Mouse (Mus musculus): ENCODE data around the gene Ttc39d. TPM values are rescaled to one million over a fixed set of nuclear protein-coding genes. Genes with fewer than 3 reads are reported as not detected.
"Not testable (repeated sequence)": the region's sequence is repeated elsewhere in the genome, so short reads cannot be mapped to it uniquely, and the experiment has no call there.

Gene Ttc39d
- total RNA-seq, 2 experiments from 2014 or later = not detected

DNA sequence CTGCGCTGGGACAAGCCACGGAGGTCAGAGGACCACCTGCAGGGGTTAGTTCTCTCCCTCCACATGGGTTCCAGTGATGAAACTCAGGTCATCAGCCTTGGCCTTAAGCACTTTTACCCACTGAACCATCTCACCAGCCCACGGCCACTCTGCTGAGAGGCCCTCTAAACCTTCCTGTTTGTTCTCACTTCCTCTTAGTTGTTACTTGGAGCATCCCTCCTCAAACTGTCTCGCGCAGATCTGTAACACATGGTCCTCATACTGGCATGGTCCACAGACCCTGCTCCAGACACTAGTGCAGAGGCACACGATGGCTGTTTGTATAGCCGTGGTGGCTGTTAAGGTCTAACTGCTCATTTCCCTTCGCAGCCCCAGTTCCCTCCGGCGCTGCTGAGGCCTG, 23.6 kb upstream of the Ttc39d start:
- no peak for DNase-seq (ENCODE audit: low spot score)
- intact Hi-C loops (cut with DNase I) = loop anchor here (5.0 kb wide), 1 partner anchor 321 kb away; no protein-coding TSS in a partner anchor

DNA sequence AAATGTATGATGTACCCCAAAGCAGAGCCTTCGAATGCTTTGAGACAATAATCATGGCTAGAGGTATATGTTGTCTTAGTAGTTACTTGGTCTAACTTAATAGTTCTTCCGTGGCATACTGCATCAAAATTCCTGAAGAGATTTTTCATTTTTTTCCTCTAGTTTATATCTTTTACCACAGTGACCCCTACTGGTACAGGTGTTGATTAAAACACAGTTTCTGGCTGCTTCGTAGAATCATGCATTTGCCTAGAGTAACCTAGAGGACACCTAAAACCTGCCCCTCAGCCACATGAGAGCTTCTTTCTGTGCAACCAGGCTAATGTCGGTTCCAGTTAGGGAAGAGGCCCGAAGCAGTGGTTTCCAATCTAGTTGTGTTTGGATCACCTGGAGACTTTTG, 14.2 kb upstream of the Ttc39d start:
- no peak for DNase-seq (ENCODE audit: low spot score)

GRCm38 (mm10) chr17:80199160-80199778, 8.0 kb upstream of the Ttc39d start:
- DNase-seq (ENCODE audit: low spot score) = no peak
- intact Hi-C loops (cut with DNase I) = no loop called here

More for the DNA sequence above, 14.2 kb upstream of the Ttc39d start:
- intact Hi-C loops (cut with DNase I) = no loop called here

GRCm38 (mm10) chr17:80205657-80206056, 1.6 kb upstream of the Ttc39d start:
- intact Hi-C loops (cut with DNase I) = loop anchor here (10.0 kb wide), 1 partner anchor 311 kb away; the partner anchor contains the start of gene Atl2
- DNase-seq (ENCODE audit: low spot score) = no peak

DNA sequence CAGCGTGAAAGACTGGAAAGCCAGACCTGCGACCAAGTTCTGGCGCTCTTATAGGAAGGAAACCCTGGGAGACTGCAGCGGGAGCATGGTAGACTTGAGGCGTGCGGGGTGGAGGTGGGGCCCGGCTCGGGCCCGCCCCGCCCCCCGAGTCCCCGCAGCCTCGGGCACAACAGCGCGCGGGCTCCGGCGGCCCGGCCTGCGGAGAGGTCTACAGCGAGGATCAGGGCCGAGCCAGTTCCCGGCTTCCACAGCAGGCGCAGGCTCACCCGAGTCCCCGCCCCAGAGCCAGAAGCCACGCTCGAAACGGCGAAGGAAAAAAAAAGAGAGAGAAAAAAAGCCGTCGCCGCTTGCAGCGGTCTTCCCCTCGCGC, 974 bp upstream of the Ttc39d start:
- intact Hi-C loops (cut with DNase I) = loop anchor here (10.0 kb wide), 1 partner anchor 311 kb away; the partner anchor contains the start of gene Atl2

GRCm38 (mm10) chr17:80213998-80214397, 6.7 kb downstream of the Ttc39d start:
- intact Hi-C loops (cut with DNase I) = not testable (repeated sequence)

More for the DNA sequence above, 974 bp upstream of the Ttc39d start:
- no peak for DNase-seq (ENCODE audit: low spot score)

GRCm38 (mm10) chr17:80220131-80220530, 12.9 kb downstream of the Ttc39d start:
- no peak for DNase-seq (ENCODE audit: low spot score)
- intact Hi-C loops (cut with DNase I) = no loop called here

More at GRCm38 (mm10) chr17:80213998-80214397, 6.7 kb downstream of the Ttc39d start:
- not testable (repeated sequence) for DNase-seq (ENCODE audit: low spot score)

DNA sequence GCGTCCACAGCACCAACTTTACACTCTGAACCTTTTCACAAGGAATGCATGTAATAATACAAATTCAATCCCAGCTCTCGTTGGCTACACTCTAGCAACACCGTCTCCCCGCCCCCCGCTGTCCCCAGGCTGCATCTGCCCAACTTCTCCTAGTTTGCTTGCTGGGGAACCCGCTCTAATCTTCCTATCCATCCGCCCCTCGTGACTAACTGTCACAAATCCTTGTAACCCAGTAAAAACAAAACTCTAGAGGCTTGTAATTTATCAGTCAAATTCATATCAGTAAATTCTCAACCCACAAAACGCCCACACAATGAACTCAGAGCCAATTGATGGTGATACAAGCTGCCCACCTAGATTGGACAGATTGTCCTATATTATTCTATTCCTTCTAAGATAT, 13.9 kb downstream of the Ttc39d start:
- intact Hi-C loops (cut with DNase I) = no loop called here

DNA sequence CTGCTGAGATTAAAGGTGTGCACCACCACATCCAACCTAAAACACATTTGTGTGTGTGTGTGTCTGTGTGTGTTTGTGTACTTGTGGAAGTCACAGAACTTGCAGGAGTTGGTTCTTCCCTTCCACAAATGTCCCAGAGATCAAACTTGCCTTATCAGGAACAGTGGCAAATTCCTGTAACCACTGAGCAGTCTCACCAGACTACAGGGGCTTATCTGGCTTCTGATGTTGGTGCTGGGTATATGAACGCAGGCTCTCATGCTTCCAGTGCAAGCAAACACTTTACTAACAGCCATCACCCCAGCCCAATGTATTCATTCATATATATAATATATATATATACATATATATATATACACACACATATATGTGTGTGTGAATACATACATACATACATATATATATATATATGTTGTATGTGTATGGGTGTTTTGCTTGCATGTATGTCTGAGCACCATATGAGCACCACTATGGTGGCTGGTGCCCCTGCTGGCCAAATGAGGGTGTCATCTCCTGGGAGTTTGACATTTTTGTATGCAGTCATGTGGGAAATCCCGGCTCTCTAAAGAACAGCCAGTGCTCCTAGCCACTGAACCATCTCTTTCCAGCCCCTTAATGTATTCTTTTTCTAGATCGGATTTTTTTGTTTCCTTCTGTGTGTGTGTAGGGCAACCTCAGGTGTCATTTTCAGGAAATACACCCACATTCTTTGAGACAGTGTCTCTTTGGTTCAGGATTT, 14.8 kb downstream of the Ttc39d start:
- DNase-seq (ENCODE audit: low spot score) = no peak
- intact Hi-C loops (cut with DNase I) = loop anchor here (2.0 kb wide), 1 partner anchor 13 kb away; no protein-coding TSS in a partner anchor

More for the DNA sequence above, 13.9 kb downstream of the Ttc39d start:
- DNase-seq (ENCODE audit: low spot score) = no peak

- intact Hi-C loops (cut with DNase I) = loop anchor here (2.0 kb wide), 1 partner anchor 15 kb away; no protein-coding TSS in a partner anchor
These were observed 16.6 kb downstream of the Ttc39d start for GRCm38 (mm10) chr17:80223829-80224228.

GRCm38 (mm10) chr17:80224326-80225116, 17.3 kb downstream of the Ttc39d start, which contains the start of gene Gemin6:
Gene Gemin6, plus strand, starts transcription at chr17:80224441.
- peak; percentile 62 for DNase-seq (ENCODE audit: low spot score)
- intact Hi-C loops (cut with DNase I) = no loop called here

More at GRCm38 (mm10) chr17:80223829-80224228, 16.6 kb downstream of the Ttc39d start:
- no peak for DNase-seq (ENCODE audit: low spot score)

DNA sequence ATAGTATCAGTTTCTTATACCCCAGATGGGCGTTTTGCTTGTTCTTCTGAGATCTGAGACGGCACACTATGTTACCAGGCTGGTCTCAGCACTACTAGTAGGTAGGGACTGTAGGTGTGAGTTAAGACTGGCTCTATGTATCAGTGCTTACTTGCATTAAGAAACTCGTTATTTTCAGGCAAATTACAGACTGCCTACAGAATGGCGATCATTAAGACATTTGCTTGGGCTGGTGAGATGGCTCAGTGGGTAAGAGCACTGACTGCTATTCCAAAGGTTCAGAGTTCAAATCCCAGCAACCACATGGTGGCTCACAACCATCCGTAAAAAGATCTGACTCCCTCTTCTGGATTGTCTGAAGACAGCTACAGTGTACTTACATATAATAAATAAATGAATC, 17.9 kb downstream of the Ttc39d start:
- intact Hi-C loops (cut with DNase I); DNase-seq (ENCODE audit: low spot score): not testable (repeated sequence)

DNA sequence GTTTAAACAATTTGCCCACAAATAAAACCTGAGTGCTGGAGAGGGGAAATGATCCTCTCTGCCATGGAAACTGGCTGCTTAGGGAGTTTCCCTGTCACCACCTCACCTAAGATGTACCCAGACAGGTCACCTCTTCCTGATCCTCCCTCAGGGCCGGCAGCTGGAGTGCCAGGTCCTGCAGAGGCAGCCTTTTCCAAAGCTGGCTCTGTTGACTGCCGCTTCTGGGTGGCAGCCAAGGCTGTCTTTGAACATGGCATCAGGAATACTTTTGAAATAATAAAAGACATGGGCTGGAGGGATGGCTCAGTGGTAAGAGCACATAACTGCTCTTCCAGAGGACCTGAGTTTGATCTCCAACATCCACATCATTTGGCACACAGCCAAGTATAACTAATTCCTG, 22.1 kb downstream of the Ttc39d start:
- DNase-seq (ENCODE audit: low spot score) = no peak

GRCm38 (mm10) chr17:80233844-80234243, 26.6 kb downstream of the Ttc39d start:
- DNase-seq (ENCODE audit: low spot score) = no peak
- intact Hi-C loops (cut with DNase I) = no loop called here

More for the DNA sequence above, 22.1 kb downstream of the Ttc39d start:
- intact Hi-C loops (cut with DNase I) = no loop called here

DNA sequence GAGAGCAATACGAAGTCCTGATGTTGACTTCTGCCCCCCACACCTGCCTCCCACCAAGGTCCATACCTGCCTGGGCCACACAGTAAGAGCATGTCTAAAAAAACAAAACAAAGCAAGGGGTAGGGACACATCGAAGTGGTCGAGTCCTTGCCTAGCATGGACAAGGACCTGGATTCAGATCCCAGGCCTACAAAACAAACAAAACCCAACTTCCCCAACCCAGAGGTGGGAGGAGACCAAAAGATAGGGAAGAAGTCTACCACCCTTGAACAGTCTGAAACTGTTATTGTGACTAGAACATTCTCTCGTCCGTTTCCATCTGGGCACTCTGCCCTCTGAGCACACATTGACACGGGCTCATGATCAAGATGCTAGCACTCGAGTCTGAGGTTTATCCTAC, 27.1 kb downstream of the Ttc39d start:
- DNase-seq (ENCODE audit: low spot score) = no peak
- intact Hi-C loops (cut with DNase I) = no loop called here

- intact Hi-C loops (cut with DNase I) = no loop called here
- no peak for DNase-seq (ENCODE audit: low spot score)
These were observed 28.2 kb downstream of the Ttc39d start for GRCm38 (mm10) chr17:80235477-80235876.

DNA sequence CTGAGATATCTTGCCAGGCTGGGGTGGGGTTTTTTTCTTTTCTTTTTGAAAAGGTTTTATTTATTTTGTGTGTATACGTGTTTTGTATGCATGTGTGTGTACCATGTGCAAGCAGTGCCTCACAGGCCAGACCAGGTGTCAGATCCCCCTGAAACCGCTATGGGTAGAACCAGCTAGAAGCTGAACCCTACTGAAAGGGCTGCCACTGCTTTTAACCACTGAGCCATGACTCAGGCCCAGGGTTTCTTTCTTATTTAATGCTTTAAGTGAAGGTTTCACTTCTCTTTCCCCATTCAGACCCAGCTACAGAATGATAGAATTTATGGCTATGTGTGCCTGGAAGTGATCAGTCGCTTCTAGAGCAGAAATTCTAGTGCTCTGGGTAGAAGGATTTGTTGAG, 29.5 kb downstream of the Ttc39d start:
- intact Hi-C loops (cut with DNase I) = no loop called here
- DNase-seq (ENCODE audit: low spot score) = no peak

GRCm38 (mm10) chr17:80237475-80237874, 30.2 kb downstream of the Ttc39d start:
- no peak for DNase-seq (ENCODE audit: low spot score)
- intact Hi-C loops (cut with DNase I) = no loop called here

DNA sequence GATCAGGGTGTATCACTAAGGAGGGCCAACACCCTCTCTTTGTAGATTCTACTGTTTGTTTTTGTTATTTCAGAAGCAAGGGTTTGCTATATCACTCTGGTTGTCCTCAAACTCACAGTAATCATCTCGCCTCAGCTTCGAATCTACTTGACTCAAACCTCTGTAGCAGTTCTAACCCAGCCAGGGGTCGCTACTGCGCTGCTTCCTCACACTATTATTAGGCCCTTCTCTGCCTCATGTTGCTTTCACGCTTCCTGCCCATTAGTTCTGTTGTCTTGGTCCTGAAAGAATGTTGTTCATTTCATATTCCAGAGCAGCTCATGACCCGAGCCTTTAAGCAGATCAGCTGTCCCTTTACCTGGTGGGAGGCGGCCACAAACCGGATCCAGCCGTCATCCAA, 34.3 kb downstream of the Ttc39d start:
- intact Hi-C loops (cut with DNase I) = no loop called here
- no peak for DNase-seq (ENCODE audit: low spot score)

- no peak for DNase-seq (ENCODE audit: low spot score)
- intact Hi-C loops (cut with DNase I) = no loop called here
These were observed 35.9 kb downstream of the Ttc39d start for GRCm38 (mm10) chr17:80243116-80243515.
